Mouse (Mus musculus): Measurements from ENCODE around the gene Cd34.

DNA sequence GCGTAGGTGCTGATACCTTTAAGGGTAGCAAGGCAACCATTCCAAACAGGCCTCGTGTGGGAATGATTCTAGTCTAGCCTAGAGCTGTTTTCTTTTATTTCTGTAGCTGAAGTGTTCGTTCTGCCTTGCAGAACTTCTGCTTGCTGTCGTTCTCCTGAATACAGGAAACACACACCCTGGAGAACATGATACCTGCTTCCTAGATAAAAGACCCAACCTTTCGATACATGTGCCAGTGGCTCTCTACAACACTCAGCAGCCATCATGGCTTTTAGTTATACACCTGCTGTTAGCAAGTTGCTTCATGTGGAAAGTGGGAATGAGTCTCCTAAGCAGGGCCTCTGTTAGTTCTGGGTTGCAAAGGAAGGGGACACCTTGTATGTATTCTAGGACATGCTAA lies 55.6 kb downstream of the Cd34 start:
- TF ChIP-seq CTCF (IDR thresholded peaks at IDR 0.05; ENCODE audit: control insufficient read depth, insufficient read depth, insufficient replicate concordance, low read depth, low read length) (no peak), POLR2A (IDR thresholded peaks at IDR 0.05; ENCODE audit: control insufficient read depth, low read depth, low read length) (no peak)

Data from testis, adult 2 months (tissue).